Mouse (Mus musculus): Measurements from ENCODE around the gene Kctd5. TPM values are rescaled to one million over a fixed set of nuclear protein-coding genes. Genes with fewer than 3 reads are reported as not detected.

The Kctd5 gene
- polyA plus RNA-seq, 1 experiment from 2014 or later = 52.8 TPM

DNA sequence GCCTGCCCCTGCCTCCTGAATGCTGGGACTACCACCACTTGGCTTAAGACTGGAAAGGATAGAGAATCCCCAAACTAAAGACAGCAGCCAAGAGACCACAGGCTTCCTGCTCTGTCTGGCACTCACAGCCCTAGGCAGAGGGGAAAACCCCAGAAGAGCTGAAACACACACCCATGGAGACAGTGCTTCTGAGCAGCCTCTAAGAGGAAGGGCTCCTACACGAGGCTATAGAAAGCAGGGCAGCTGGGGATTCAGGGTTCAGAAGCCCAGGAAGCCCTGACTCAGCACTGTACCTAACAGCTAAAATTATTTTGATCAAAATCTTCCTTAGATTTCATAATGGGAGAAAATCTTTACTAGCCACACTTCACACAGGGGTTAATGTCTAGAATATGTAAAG lies 11.3 kb upstream of the Kctd5 start:
- DNase-seq (ENCODE audit: low spot score) (no peak), ATAC-seq (replicated peaks; ENCODE audit: low FRiP score, low TSS enrichment, low read depth) (no peak)
- 53% methylated on average over 1 of the region's 1 CpGs for WGBS
- H3K4me2 ChIP-seq (ENCODE audit: low read length) = no peak overlapping the region
- H3K9me3 ChIP-seq (ENCODE audit: control insufficient read depth, low read length) = no peaks in the 10 kb centered on the region
- H3K27me3 ChIP-seq (replicated peaks; ENCODE audit: control insufficient read depth, insufficient read depth, low read length) = no peaks in the 10 kb centered on the region
- no peak overlapping the region for H3K4me3 ChIP-seq (ENCODE audit: low read depth, low read length)
- peaks cover 59% of the 10 kb centered on the region for H3K36me3 ChIP-seq (ENCODE audit: control insufficient read depth, insufficient read depth, low read length)
- H3K9ac ChIP-seq (ENCODE audit: low read length) = no peak overlapping the region
- no peak overlapping the region for H3K27ac ChIP-seq (ENCODE audit: low read depth)
- H3K4me1 ChIP-seq (replicated peaks; ENCODE audit: control insufficient read depth, insufficient read depth, low read length) = no peaks in the 10 kb centered on the region

GRCm38 (mm10) chr17:24077101-24077500 lies 3.8 kb upstream of the Kctd5 start:
- peaks cover 2% of the 10 kb centered on the region for H3K4me1 ChIP-seq (replicated peaks; ENCODE audit: control insufficient read depth, insufficient read depth, low read length)
- no peaks in the 10 kb centered on the region for H3K9me3 ChIP-seq (ENCODE audit: control insufficient read depth, low read length)
- H3K27me3 ChIP-seq (replicated peaks; ENCODE audit: control insufficient read depth, insufficient read depth, low read length) = no peaks in the 10 kb centered on the region
- DNase-seq (ENCODE audit: low spot score) = no peak
- no peak overlapping the region for H3K27ac ChIP-seq (ENCODE audit: low read depth)
- ATAC-seq (replicated peaks; ENCODE audit: low FRiP score, low TSS enrichment, low read depth) = no peak
- no peak overlapping the region for H3K4me3 ChIP-seq (ENCODE audit: low read depth, low read length)
- no peak overlapping the region for H3K9ac ChIP-seq (ENCODE audit: low read length)
- peaks cover 39% of the 10 kb centered on the region for H3K36me3 ChIP-seq (ENCODE audit: control insufficient read depth, insufficient read depth, low read length)
- no peak overlapping the region for H3K4me2 ChIP-seq (ENCODE audit: low read length)
- WGBS = 87% methylated on average over 2 of the region's 2 CpGs

DNA sequence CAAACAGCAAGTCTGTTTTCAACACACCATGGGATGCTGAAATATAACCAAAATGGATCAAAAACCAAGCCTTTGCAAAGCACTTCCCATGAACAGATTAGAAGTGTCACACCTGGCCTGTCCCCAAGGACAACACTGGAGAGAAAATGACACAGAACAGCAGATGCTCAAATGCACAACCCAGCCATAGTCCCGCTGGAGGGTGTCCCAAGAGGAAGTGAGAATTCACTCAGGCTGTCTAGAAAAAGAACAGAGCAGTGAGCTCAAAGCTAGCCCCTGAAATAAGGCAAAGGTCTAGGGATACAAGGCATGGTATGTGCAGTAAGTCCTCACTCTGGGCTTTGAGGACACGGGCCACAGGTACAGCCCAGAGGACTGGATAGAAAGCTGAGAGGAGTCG lies 3.8 kb downstream of the Kctd5 start:
- no peaks in the 10 kb centered on the region for H3K27me3 ChIP-seq (replicated peaks; ENCODE audit: control insufficient read depth, insufficient read depth, low read length)
- WGBS = 91% methylated on average over 3 of the region's 3 CpGs
- no peak for ATAC-seq (replicated peaks; ENCODE audit: low FRiP score, low TSS enrichment, low read depth)

DNA sequence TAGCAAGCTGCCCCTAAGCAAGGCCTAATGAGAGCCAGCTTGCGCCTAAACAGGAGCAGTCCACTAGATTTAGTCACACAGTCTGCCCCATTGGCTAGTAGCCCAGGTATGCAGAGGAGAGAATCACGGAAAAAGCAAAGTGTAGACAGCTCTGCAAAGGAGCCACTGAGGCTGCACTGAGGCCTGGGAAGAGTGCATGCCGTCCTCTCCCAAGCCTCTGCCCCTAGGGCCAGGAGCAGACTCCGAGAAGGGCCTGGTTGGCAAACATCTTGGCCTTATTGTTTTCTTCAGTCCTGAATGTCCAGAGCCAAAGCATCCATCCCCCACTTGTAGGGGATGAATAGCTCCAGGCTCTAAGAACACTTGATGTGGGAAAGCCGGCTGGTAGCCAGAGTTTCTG lies 5.0 kb downstream of the Kctd5 start:
- H3K27me3 ChIP-seq (replicated peaks; ENCODE audit: control insufficient read depth, insufficient read depth, low read length) = no peaks in the 10 kb centered on the region
- H3K36me3 ChIP-seq (ENCODE audit: control insufficient read depth, insufficient read depth, low read length) = peaks cover 7% of the 10 kb centered on the region; the same call in 1 of the 2 replicates
- peaks cover 9% of the 10 kb centered on the region for H3K4me1 ChIP-seq (replicated peaks; ENCODE audit: control insufficient read depth, insufficient read depth, low read length)
- H3K9me3 ChIP-seq (ENCODE audit: control insufficient read depth, low read length) = no peaks in the 10 kb centered on the region
- H3K4me2 ChIP-seq (ENCODE audit: low read length) = no peak overlapping the region
- H3K27ac ChIP-seq (ENCODE audit: low read depth) = no peak overlapping the region
- no peak overlapping the region for H3K4me3 ChIP-seq (ENCODE audit: low read depth, low read length)
- H3K9ac ChIP-seq (ENCODE audit: low read length) = no peak overlapping the region
- WGBS = 86% methylated on average over 5 of the region's 5 CpGs
- DNase-seq (ENCODE audit: low spot score) (no peak), ATAC-seq (replicated peaks; ENCODE audit: low FRiP score, low TSS enrichment, low read depth) (no peak)

More for the DNA sequence above, 3.8 kb downstream of the Kctd5 start:
- H3K4me2 ChIP-seq (ENCODE audit: low read length) = no peak overlapping the region
- H3K4me3 ChIP-seq (ENCODE audit: low read depth, low read length) = no peak overlapping the region
- DNase-seq (ENCODE audit: low spot score) = no peak
- peaks cover 9% of the 10 kb centered on the region for H3K4me1 ChIP-seq (replicated peaks; ENCODE audit: control insufficient read depth, insufficient read depth, low read length)
- H3K9ac ChIP-seq (ENCODE audit: low read length) = no peak overlapping the region
- peaks cover 7% of the 10 kb centered on the region; the same call in 1 of the 2 replicates for H3K36me3 ChIP-seq (ENCODE audit: control insufficient read depth, insufficient read depth, low read length)
- H3K27ac ChIP-seq (ENCODE audit: low read depth) = no peak overlapping the region
- H3K9me3 ChIP-seq (ENCODE audit: control insufficient read depth, low read length) = no peaks in the 10 kb centered on the region

GRCm38 (mm10) chr17:24062459-24063155 lies 10.7 kb downstream of the Kctd5 start:
- DNase-seq (ENCODE audit: low spot score) = no peak
- Histone ChIP-seq H3K4me3 (ENCODE audit: low read depth, low read length) (no peak overlapping the region), H3K27ac (ENCODE audit: low read depth) (no peak overlapping the region), H3K9ac (ENCODE audit: low read length) (no peak overlapping the region), H3K27me3 (replicated peaks; ENCODE audit: control insufficient read depth, insufficient read depth, low read length) (no peaks in the 10 kb centered on the region), H3K4me2 (ENCODE audit: low read length) (no peak overlapping the region), H3K36me3 (ENCODE audit: control insufficient read depth, insufficient read depth, low read length) (peaks cover 29% of the 10 kb centered on the region), H3K4me1 (replicated peaks; ENCODE audit: control insufficient read depth, insufficient read depth, low read length) (no peaks in the 10 kb centered on the region), H3K9me3 (ENCODE audit: control insufficient read depth, low read length) (no peaks in the 10 kb centered on the region)
- WGBS = 86% methylated on average over 4 of the region's 4 CpGs
- ATAC-seq (replicated peaks; ENCODE audit: low FRiP score, low TSS enrichment, low read depth) = no peak

- H3K27ac ChIP-seq (ENCODE audit: low read depth) = no peak overlapping the region
Observed at GRCm38 (mm10) chr17:24057730-24058245, 15.5 kb downstream of the Kctd5 start.

GRCm38 (mm10) chr17:24056636-24057625 lies 16.4 kb downstream of the Kctd5 start:
- no peak for DNase-seq (ENCODE audit: low spot score)
- Histone ChIP-seq H3K4me2 (ENCODE audit: low read length) (no peak overlapping the region), H3K27me3 (replicated peaks; ENCODE audit: control insufficient read depth, insufficient read depth, low read length) (no peaks in the 10 kb centered on the region), H3K4me1 (replicated peaks; ENCODE audit: control insufficient read depth, insufficient read depth, low read length) (no peaks in the 10 kb centered on the region), H3K27ac (ENCODE audit: low read depth) (no peak overlapping the region), H3K9ac (ENCODE audit: low read length) (no peak overlapping the region), H3K4me3 (ENCODE audit: low read depth, low read length) (no peak overlapping the region), H3K36me3 (ENCODE audit: control insufficient read depth, insufficient read depth, low read length) (peaks cover 79% of the 10 kb centered on the region), H3K9me3 (ENCODE audit: control insufficient read depth, low read length) (no peaks in the 10 kb centered on the region)
- WGBS = 92% methylated on average over 14 of the region's 14 CpGs
- ATAC-seq (replicated peaks; ENCODE audit: low FRiP score, low TSS enrichment, low read depth) = no peak

More at GRCm38 (mm10) chr17:24057730-24058245, 15.5 kb downstream of the Kctd5 start:
- no peak overlapping the region for H3K4me2 ChIP-seq (ENCODE audit: low read length)
- H3K9ac ChIP-seq (ENCODE audit: low read length) = no peak overlapping the region
- no peak for ATAC-seq (replicated peaks; ENCODE audit: low FRiP score, low TSS enrichment, low read depth)
- no peak for DNase-seq (ENCODE audit: low spot score)
- H3K4me3 ChIP-seq (ENCODE audit: low read depth, low read length) = no peak overlapping the region
- H3K36me3 ChIP-seq (ENCODE audit: control insufficient read depth, insufficient read depth, low read length) = peaks cover 71% of the 10 kb centered on the region
- H3K27me3 ChIP-seq (replicated peaks; ENCODE audit: control insufficient read depth, insufficient read depth, low read length) = no peaks in the 10 kb centered on the region
- H3K9me3 ChIP-seq (ENCODE audit: control insufficient read depth, low read length) = no peaks in the 10 kb centered on the region
- no peaks in the 10 kb centered on the region for H3K4me1 ChIP-seq (replicated peaks; ENCODE audit: control insufficient read depth, insufficient read depth, low read length)
- WGBS = 91% methylated on average over 5 of the region's 5 CpGs

- H3K4me1 ChIP-seq (replicated peaks; ENCODE audit: control insufficient read depth, insufficient read depth, low read length) = no peaks in the 10 kb centered on the region
- no peaks in the 10 kb centered on the region for H3K27me3 ChIP-seq (replicated peaks; ENCODE audit: control insufficient read depth, insufficient read depth, low read length)
- H3K9ac ChIP-seq (ENCODE audit: low read length) = no peak overlapping the region
- no peak overlapping the region for H3K27ac ChIP-seq (ENCODE audit: low read depth)
- no peaks in the 10 kb centered on the region for H3K9me3 ChIP-seq (ENCODE audit: control insufficient read depth, low read length)
- WGBS = 92% methylated on average over 8 of the region's 8 CpGs
- no peak for ATAC-seq (replicated peaks; ENCODE audit: low FRiP score, low TSS enrichment, low read depth)
- no peak overlapping the region for H3K4me3 ChIP-seq (ENCODE audit: low read depth, low read length)
- DNase-seq (ENCODE audit: low spot score) = no peak
- peaks cover 70% of the 10 kb centered on the region for H3K36me3 ChIP-seq (ENCODE audit: control insufficient read depth, insufficient read depth, low read length)
- H3K4me2 ChIP-seq (ENCODE audit: low read length) = no peak overlapping the region
Observed at GRCm38 (mm10) chr17:24049008-24049407, 24.3 kb downstream of the Kctd5 start.

Measured in intestine, embryonic 14.5 days (tissue).